Mouse (Mus musculus) gastrocnemius, adult 2 months (tissue): ENCODE measurements around the gene Acss1. TPM values are rescaled to one million over a fixed set of nuclear protein-coding genes. Genes with fewer than 3 reads are reported as not detected.
A peak's percentile ranks its signal among the peaks of the same experiment; 100 is the strongest.

Source experiments
- DNase-seq: peaks from one replicate; pipeline ENCODE4 v3.0.0; 2022
- H3K27ac ChIP-seq: fragments of 200-600 bp; 2 replicates; pipeline ENCODE4 v1.8.1; 2022; ENCODE audit warnings: mild to moderate bottlenecking
- H3K4me3 ChIP-seq: fragments of 200-600 bp; 2 replicates; pipeline ENCODE4 v1.8.1; 2022; ENCODE audit warnings: mild to moderate bottlenecking, moderate library complexity
- CTCF ChIP-seq: fragments of 200-600 bp; IDR thresholded peaks from 2 replicates; pipeline ENCODE4 v1.8.1; 2022; ENCODE audit warnings: antibody characterized with exemption, mild to moderate bottlenecking, moderate library complexity
- intact Hi-C: fragments of 180-260 bp; cut with DNase I; formaldehyde crosslinking; loops from one replicate; pipeline ENCODE4 v1.15.1; 2025
- total RNA-seq, 2 experiments: library from RNA; stranded (reverse); gene quantifications; 2 replicates each; pipeline ENCODE4 v1.2.3; 2021

Gene Acss1
- total RNA-seq, 2 experiments from 2014 or later = 12.9 to 38.7 TPM

DNA sequence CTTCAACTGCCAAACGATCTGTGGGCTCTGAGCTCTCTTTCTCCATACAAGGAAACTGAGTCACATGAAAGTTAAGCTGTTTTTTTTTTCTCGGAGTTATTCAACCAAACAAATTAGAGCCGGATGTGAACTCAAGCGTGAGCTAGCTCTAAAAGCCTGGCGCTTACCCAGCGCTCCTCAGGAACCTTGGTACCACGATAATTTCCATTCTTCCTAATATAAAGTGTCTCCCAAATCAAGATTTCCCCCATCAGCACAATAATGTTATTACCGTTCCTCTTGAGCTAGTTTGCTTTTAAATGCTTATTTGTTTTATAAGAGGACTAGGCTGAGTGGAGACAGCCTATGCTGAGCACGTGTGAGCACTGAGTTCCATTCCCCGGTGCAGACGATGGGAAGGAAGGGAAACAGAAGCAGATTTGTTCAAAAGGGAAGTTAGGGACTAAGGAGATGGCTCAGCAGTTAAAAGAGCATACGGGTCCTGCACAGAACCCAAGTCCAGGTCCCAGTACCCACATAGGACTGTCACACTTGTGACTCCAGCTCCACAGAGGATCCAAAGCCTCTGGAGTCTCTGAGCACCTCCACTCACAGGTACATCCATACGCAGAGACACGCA is 20.5 kb downstream of the Acss1 start:
- DNase-seq = peak; percentile 2
- TF ChIP-seq CTCF = no peak
- H3K4me3 ChIP-seq = no peak overlapping the region
- intact Hi-C loops = no loop called here
- peak overlapping the region; percentile 66 for H3K27ac ChIP-seq

GRCm38 (mm10) chr2:150646411-150647121 is 21.7 kb downstream of the Acss1 start:
- intact Hi-C loops = no loop called here
- Histone ChIP-seq H3K27ac (no peak overlapping the region), H3K4me3 (no peak overlapping the region)
- no peak for DNase-seq
- no peak for TF ChIP-seq CTCF

DNA sequence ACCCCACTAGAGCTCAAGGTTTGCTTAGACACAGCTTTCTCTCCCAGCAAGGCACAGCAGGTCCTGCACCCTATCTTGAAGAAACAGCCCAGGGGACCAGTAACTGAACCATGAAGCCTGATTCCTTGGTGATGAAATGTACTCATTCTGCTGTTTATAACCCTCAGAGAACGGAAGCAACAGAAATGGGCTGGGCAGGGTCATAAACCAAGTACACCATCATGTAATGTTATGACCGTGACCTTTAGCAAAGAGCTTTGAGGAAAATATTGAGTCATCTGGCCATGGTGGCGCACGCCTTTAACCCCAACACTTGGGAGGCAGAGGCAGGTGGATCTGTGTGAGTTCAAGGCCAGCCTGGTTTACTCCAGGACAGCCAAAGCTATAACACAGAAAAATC is 23.1 kb downstream of the Acss1 start:
- intact Hi-C loops = no loop called here
- H3K4me3 ChIP-seq = no peak overlapping the region
- no peak for DNase-seq
- TF ChIP-seq CTCF = no peak
- no peak overlapping the region for H3K27ac ChIP-seq

DNA sequence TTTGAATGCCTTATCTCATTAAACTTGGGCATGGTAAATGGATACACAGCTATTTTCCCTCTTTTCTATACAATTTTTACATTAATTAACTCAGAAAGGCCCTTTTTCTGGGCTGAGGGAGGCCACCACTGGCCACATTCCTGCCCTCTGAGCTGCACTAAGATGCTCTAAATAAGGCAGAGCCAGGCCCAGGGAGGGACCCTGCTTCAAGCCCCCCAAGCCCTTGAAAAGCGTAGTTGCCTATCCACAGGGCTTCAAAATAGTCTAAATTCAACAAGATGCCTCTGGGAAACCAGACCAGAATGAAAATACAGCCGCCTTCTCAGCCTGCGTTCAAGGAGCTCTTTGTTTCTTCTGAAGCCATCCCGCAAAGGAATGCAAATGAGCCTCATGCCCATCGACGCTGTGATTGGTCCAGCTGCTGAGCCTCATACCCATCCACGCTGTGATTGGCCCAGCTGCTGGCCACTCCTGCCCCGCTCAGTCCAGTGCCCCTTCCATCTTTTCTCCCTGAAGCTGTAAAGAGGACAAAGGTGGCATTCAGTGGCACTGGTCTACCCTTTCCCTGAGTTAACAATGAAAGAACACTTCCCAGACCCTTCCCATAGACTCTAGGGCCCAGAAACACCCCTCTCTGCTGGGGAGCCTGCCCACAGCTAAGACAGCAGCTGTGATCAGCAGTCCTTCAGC is 24.4 kb downstream of the Acss1 start:
- intact Hi-C loops = no loop called here
- Histone ChIP-seq H3K27ac (peak overlapping the region; percentile 16; the same call in 1 of the 2 replicates), H3K4me3 (no peak overlapping the region)
- no peak for TF ChIP-seq CTCF
- no peak for DNase-seq

DNA sequence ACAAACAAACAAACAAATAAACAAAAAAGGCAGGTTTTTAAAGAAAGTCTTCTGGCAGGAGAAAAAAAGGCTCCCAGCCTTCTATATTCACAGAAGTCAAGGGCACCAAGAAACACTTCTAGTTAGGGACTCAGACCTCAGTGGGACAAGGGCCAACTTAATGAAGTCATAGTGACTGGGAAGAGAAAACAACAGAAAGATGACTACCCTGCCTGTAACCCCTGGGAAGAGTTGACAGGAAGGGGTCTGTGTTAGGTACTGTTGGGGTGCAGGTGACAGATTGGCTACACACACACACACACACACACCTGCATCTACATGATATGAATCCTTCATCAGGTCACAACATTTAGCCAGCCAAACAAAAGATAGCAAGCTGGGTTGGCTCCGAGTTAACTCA is 25.1 kb downstream of the Acss1 start:
- no peak for DNase-seq
- H3K27ac ChIP-seq = no peak overlapping the region
- intact Hi-C loops = no loop called here
- no peak for TF ChIP-seq CTCF
- H3K4me3 ChIP-seq = no peak overlapping the region

DNA sequence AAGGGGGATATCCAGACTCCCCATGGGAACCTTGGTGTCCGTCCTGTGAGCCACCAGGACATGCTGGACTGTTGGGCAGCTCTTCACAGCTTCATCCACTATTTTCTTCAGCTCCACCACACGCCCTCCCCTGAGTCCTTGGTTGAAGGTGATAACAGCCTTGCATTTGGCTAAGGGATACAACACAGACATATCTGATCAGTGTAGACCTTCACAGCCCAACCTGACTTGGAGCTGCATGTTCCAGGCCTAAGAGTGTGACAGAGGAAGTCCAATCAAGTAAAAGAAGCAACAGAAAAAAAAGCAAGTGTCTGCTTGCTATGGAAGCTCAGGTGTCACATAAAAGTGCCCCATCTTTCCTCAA is 29.9 kb downstream of the Acss1 start:
- TF ChIP-seq CTCF = no peak
- Histone ChIP-seq H3K27ac (no peak overlapping the region), H3K4me3 (no peak overlapping the region)
- no peak for DNase-seq
- intact Hi-C loops = no loop called here

GRCm38 (mm10) chr2:150637702-150638369 is 30.5 kb downstream of the Acss1 start:
- no peak overlapping the region for H3K27ac ChIP-seq
- TF ChIP-seq CTCF = no peak
- intact Hi-C loops = no loop called here
- DNase-seq = no peak
- H3K4me3 ChIP-seq = no peak overlapping the region

DNA sequence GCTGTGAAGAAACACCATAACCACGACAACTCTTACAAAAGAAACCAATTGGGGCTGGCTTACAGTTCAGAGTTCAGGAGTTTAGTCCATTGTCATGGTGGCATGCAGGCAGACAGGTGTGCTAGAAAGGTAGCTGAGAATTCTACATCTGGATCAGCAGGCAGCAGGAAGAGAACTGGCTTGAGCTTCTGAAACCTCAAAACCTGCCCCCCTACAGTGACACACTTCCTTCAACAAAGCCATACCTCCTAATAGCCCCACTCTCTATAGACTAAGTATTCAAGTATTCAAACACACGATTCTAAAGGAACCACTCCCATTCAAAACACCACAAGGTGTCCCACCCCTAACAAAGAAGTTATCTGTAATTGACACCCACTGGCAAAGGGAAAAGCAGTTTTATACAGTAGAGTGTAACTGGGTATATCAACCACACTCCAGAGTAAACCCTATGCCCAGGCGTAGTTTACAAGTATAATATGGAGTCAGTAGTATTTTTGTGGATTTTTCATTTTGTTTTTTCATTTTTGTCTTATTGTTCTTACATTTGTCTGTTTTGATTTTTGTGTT is 32.3 kb downstream of the Acss1 start:
- TF ChIP-seq CTCF = no peak
- Histone ChIP-seq H3K4me3 (no peak overlapping the region), H3K27ac (no peak overlapping the region)
- no peak for DNase-seq
- intact Hi-C loops = no loop called here

- no peak for TF ChIP-seq CTCF
- H3K4me3 ChIP-seq = no peak overlapping the region
- intact Hi-C loops = no loop called here
- DNase-seq = no peak
- no peak overlapping the region for H3K27ac ChIP-seq
These were observed 39.0 kb downstream of the Acss1 start for GRCm38 (mm10) chr2:150629255-150629654.

DNA sequence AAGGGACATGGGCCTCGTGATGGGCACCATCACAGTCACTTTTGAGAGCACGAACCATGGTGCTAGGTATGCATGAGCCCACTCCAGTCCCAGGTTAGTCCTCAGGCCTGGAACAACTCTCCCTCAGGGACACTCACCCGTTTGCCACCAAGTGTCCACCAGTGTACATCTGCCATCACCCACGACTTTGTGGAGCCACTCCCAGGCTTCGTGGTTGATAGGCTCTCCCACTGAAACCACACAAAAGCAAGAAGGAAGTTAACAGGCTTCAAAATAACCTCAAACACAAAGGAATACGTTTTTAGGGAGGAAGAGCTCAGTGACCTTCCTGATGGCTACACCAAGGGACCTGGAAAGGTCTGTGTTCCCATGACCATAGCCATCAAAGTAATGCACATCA is 41.2 kb downstream of the Acss1 start:
- no peak overlapping the region for H3K4me3 ChIP-seq
- no peak overlapping the region for H3K27ac ChIP-seq
- no peak for DNase-seq
- intact Hi-C loops = no loop called here
- no peak for TF ChIP-seq CTCF

GRCm38 (mm10) chr2:150624926-150625325 is 43.4 kb downstream of the Acss1 start:
- intact Hi-C loops = no loop called here
- Histone ChIP-seq H3K4me3 (no peak overlapping the region), H3K27ac (no peak overlapping the region)
- TF ChIP-seq CTCF = no peak
- no peak for DNase-seq

DNA sequence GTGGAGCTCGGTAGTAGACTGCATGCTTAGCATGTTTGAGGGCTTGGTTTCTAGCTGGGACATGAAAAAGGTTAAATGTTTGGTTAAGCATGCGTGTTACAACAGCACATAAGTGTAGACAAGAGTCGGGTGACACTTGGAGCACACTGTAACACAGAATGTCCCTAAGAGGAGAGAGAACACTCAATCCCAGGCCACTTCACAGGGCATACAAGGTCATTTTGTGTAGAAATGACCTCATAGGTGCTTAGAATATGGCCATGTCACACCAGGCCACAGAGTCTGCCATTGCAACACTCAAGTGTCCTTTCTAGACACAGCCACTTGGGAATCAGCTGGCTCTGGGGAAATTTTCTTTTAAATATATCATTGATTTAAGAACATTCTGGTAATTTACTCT is 44.3 kb downstream of the Acss1 start:
- TF ChIP-seq CTCF = no peak

GRCm38 (mm10) chr2:150621698-150622097 is 46.6 kb downstream of the Acss1 start:
- no peak for DNase-seq
- intact Hi-C loops = no loop called here
- H3K4me3 ChIP-seq = no peak overlapping the region
- peak overlapping the region; percentile 61 for H3K27ac ChIP-seq
- no peak for TF ChIP-seq CTCF

More for the DNA sequence above, 44.3 kb downstream of the Acss1 start:
- H3K4me3 ChIP-seq = no peak overlapping the region
- no peak for DNase-seq
- intact Hi-C loops = no loop called here
- no peak overlapping the region for H3K27ac ChIP-seq
